Mouse (Mus musculus) gastrocnemius, adult 2 months (tissue): ENCODE data around the gene Hs3st4. TPM values are rescaled to one million over a fixed set of nuclear protein-coding genes. Genes with fewer than 3 reads are reported as not detected.
A peak's percentile ranks its signal among the peaks of the same experiment; 100 is the strongest.

Source experiments
- DNase-seq: peaks from one replicate; pipeline ENCODE4 v3.0.0; 2022
- H3K27ac ChIP-seq: fragments of 200-600 bp; 2 replicates; pipeline ENCODE4 v1.8.1; 2022; ENCODE audit warnings: mild to moderate bottlenecking
- H3K4me3 ChIP-seq: fragments of 200-600 bp; 2 replicates; pipeline ENCODE4 v1.8.1; 2022; ENCODE audit warnings: mild to moderate bottlenecking, moderate library complexity
- CTCF ChIP-seq: fragments of 200-600 bp; IDR thresholded peaks from 2 replicates; pipeline ENCODE4 v1.8.1; 2022; ENCODE audit warnings: antibody characterized with exemption, mild to moderate bottlenecking, moderate library complexity
- intact Hi-C: fragments of 180-260 bp; cut with DNase I; formaldehyde crosslinking; loops from one replicate; pipeline ENCODE4 v1.15.1; 2025
- long read RNA-seq, 2 experiments: library from polyadenylated mRNA; stranded (forward); transcript quantifications; one replicate each; pipeline ENCODE4 v2.0.0; 2021
- total RNA-seq, 2 experiments: library from RNA; stranded (reverse); gene quantifications; 2 replicates each; pipeline ENCODE4 v1.2.3; 2021

The Hs3st4 gene
- not detected for total RNA-seq
- long read RNA-seq, experiment 1: 0 reads
- long read RNA-seq, experiment 2: 0 reads

DNA sequence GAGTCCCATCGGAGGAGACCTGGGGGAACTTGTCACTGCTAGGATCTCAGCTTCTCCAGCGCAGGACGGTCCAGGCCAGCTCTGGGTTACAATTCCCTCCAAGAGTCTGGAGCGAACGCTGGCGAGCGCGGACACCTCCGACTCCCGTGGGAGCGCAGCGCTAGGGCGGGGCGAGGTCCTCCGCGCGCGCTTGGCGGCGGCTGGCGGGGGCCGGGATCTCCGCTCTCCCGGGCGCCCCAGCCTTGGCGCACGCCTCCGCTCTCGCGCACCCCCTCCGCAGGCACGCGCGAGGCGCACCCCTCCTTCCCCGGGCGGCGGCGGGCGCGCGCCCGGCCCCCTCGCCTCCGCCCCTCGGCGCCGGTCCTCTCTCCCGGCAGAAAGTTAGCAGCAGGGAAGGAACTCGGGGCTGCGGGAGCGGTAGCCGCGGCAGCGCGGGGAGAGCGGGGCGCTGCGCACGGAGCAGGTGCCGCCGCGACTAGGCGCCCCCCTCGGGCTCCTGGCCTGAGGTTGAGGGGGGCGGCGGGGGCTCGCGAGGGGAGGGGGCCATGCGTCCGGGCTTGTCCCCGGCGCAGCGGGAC is at the start of gene Hs3st4:
Hs3st4 (plus strand) TSS at position 409 of the 578 bp plus-strand sequence.
- intact Hi-C loops: no loop called here
- peak; percentile 31 for DNase-seq
- Histone ChIP-seq H3K4me3 (peak within 1 kb of the TSS; percentile 63), H3K27ac (no peak within 1 kb of the TSS)
- TF ChIP-seq CTCF: no peak

DNA sequence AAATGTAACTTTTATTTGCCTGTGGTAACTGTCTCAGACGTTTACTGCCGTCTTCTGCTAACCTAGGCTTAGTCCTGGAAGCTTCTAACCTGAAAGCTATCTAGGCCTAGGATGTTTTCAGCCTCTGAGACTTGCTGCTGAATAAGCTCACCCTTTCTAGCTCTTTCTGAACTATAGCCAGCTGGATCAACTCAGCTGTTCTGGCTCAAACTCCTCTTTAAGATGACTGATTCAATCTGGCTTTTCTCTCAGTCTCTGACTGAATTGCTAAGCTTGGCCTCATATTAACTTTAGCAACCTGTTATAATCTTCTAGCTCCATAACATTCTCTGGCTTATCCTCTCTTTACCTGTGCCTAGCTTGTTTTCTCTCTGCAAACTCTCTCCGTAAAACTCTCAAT is 35.8 kb upstream of the Hs3st4 start:
- Histone ChIP-seq H3K4me3 (no peak overlapping the region), H3K27ac (no peak overlapping the region)
- no peak for DNase-seq
- no peak for TF ChIP-seq CTCF
- intact Hi-C loops: no loop called here

DNA sequence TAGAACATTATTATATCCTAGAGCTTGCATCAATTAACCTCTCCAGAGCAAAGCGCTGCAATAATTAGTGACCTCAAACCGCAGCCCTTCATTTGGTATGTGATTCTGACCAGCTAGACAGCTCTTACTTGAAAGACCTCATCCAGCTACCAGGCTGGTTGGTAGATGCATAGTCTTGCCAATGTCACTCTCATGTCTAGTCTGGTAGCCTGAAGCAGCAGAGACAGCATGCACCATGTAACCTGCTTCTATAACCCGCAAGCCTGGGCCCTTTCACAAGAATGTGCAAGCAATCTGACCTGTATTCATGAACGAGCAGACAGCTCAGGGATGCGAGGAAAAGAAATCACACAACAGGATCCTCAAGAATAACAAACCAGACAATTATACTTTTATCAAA is 19.6 kb upstream of the Hs3st4 start:
- DNase-seq: no peak
- Histone ChIP-seq H3K4me3 (no peak overlapping the region), H3K27ac (no peak overlapping the region)
- intact Hi-C loops: no loop called here
- no peak for TF ChIP-seq CTCF

DNA sequence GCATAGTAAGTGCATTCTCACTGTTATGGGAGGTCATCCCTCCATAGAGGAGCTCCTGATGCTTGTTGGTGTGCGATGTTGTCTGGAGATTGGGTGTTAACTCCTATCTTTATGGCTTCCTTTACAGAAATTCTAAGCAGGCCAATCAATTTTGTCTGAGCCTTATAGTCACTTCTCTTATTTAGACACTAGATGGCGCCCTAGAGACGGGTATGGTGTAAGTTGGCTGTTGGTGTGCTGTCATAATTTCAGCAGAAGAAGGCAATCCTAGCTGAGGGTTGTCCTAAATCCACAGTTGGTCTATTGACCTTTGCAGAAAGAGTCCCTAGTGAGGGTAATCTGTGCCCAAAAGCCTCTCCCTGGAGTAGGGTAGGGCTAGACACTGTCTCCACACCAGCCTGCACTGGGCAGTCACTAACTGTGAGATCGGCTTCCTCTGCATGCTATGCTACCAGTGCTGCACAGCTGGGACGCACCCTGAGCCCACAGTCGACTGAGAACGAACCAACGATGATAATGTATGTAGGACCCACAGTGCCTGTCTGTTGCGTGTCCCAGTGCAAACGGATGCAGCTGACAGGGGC is 18.0 kb upstream of the Hs3st4 start:
- intact Hi-C loops: no loop called here
- peak; percentile 61 for TF ChIP-seq CTCF
- no peak for DNase-seq
- no peak overlapping the region for H3K4me3 ChIP-seq
- no peak overlapping the region for H3K27ac ChIP-seq

DNA sequence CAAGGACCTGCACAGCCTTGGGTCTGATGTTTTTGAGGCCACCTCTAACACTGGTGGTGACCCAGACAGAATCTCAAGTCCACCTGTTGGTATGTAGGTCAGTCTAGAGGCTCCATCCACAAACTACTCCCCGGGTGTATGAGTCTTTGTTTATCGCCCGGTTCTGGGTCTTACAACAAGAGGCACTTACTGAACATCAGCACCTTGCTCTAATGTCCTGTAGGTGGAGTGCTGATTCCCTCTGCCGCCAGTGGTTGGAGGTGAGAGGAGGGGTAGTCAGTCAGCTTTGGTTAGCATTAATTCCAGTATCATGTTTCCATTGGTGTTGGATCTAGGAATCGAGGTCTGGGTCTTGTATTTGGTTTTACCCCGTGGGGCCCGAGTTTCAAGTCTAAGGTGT is 17.2 kb upstream of the Hs3st4 start:
- intact Hi-C loops: no loop called here
- Histone ChIP-seq H3K4me3 (no peak overlapping the region), H3K27ac (no peak overlapping the region)
- no peak for TF ChIP-seq CTCF
- DNase-seq: no peak

DNA sequence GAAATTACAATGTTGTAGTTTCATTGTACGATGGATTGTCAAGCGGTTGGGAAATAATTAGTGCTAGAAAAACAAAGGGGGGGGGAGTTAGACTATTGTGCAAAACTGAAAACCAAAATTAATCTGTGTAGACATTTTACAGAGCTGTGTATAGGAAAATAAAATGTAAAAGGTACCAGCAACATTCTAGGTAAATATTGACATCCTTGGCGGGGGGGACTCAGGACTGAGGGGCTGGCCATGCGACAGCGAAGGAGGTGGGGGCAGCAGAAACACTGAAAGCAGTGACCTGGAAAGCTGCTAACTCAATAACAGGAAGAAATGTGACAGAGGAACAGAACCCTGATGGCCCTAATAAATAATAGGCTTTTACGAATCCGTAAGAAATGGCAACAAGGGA is 7.2 kb upstream of the Hs3st4 start:
- Histone ChIP-seq H3K4me3 (no peak overlapping the region), H3K27ac (no peak overlapping the region)
- intact Hi-C loops: no loop called here
- no peak for DNase-seq
- no peak for TF ChIP-seq CTCF

DNA sequence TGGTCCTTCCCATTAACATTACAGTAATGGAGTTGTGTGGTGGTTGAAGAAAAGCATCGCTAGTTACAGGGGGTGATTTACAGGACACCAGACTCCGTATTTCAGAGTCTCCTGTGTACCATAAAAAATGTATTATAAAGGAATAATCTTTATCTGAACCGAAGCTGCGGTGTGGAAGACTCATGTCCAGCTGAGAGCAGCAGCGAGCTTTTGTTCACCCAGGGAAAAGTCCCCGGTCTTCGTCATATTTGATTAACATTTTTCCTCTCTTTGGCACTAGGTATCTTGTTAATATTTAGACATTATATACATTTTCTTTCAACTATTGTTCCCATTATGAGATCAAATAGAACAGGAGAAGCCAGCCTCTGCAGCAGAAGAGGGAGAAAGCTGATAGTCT is 1.2 kb upstream of the Hs3st4 start:
- no peak for TF ChIP-seq CTCF
- no peak overlapping the region for H3K4me3 ChIP-seq
- no peak overlapping the region for H3K27ac ChIP-seq
- intact Hi-C loops: no loop called here
- DNase-seq: no peak

DNA sequence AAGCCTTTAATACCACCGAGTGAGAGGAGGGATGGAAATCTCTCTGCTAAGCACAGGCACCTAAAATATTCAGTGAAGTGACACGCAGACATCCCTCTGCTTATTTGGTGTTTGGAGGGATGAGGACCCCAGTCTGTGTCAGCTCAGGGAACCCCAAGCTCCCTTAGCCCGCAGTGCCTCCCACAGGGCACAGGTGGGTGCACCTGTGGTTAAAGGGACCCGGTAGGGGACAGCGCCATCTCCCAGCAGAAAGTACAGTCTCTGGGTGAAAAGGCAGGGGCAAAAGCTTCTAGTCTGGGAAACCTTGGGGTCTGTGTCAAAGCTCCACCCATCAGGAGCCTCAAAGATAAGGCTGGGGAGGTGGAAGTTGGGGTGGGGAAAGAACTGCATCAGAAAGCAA is 659 bp upstream of the Hs3st4 start:
- intact Hi-C loops: no loop called here
- no peak for TF ChIP-seq CTCF
- Histone ChIP-seq H3K27ac (no peak overlapping the region), H3K4me3 (peak overlapping the region; percentile 63)
- DNase-seq: no peak

DNA sequence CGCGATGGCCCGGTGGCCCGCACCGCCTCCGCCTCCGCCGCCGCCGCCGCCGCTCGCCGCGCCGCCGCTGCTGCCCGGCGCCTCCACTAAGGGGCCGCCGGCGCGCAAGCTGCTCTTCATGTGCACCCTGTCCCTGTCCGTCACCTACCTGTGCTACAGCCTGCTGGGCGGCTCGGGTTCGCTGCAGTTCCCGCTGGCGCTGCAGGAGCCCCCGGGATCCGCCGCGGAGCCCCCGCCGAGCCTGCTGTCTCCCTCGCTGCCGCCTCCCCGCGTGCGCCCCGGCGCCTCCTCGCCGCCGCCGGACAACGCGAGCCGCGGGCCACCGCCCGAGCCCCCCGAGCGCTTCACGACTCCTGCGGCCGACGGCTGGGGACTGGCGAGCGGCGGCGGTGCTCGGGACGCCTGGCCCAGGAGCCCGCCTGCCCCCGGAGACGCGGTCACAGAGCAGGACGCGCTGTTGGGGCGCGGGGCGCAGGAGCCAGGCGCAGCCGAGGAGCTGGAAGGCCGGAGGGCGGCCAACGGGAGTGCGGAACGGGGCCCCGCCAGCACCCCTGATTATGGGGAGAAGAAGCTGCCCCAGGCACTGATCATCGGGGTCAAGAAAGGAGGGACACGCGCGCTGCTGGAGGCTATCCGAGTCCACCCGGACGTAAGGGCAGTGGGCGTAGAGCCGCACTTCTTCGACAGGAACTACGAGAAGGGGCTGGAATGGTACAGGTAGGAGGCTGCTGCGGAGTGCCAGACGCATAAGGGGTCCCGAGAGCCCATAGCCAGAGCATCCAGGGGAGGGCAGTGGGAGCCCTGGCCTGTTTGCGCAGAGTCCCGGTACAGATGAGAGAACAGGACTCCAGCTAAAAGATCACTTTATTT is 743 bp downstream of the Hs3st4 start:
- no peak for DNase-seq
- TF ChIP-seq CTCF: no peak
- intact Hi-C loops: no loop called here
- Histone ChIP-seq H3K4me3 (peak overlapping the region; percentile 52), H3K27ac (no peak overlapping the region)

DNA sequence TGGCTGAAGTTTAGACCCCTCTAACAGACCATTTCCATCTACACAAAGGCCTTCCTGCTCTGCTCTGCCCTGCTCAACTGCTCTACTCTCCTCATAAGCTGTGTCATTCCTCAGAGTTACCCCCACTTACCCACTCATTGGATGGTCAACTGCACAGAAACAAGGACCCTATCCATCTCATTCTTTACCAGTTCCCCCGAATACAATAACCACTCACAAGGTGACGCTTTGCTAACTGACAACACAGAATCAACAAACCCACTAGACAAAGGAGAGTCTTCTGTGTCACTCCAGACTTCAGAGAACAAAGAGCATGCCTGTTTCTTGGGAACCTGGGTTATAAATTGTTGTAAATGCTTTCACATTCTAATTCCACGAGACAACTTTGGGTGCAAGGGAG is 9.5 kb downstream of the Hs3st4 start:
- no peak for DNase-seq
- no peak overlapping the region for H3K27ac ChIP-seq
- TF ChIP-seq CTCF: no peak
- H3K4me3 ChIP-seq: no peak overlapping the region
- intact Hi-C loops: no loop called here

DNA sequence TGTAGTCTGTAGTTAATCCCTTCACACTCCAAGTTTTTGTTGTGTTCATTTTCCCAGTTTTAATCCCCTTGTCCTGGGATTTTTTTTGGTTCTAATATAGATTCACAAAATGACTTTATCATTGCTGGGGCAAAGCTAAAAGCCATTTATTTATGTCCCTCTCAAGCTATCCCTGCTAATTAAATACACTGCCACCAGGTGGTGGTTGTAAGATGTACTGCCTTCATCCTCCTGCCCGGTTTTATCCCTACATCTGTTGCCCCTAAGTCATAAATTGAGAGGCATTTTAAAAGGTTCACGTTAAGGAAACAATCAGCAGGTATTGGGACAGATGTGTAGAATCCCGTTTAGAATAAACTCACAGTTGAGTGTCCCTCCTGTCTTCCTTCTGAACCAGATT is 14.6 kb downstream of the Hs3st4 start:
- TF ChIP-seq CTCF: no peak
- intact Hi-C loops: no loop called here
- no peak overlapping the region for H3K27ac ChIP-seq
- no peak for DNase-seq
- no peak overlapping the region for H3K4me3 ChIP-seq

DNA sequence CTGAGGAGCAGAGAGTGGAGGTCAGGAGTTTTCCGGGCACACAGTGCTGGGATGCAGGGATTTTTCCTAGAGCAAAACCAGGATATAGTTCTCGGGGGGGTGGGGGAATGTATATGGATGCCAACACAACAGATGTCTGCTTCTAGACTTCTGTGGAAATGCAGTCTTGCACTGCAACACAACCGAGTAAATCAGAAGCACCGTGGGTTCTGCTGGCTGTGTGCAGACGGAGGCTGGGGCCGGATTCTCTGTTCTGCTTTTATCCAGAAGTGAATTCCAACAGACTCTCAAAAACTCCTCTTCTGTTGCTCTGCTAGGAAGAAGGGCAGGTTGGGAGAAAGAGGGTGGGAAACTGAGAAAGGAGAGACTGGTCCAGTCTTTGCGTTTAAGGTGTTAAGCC is 15.9 kb downstream of the Hs3st4 start:
- H3K27ac ChIP-seq: no peak overlapping the region
- no peak for TF ChIP-seq CTCF
- intact Hi-C loops: no loop called here
- DNase-seq: no peak
- H3K4me3 ChIP-seq: no peak overlapping the region

DNA sequence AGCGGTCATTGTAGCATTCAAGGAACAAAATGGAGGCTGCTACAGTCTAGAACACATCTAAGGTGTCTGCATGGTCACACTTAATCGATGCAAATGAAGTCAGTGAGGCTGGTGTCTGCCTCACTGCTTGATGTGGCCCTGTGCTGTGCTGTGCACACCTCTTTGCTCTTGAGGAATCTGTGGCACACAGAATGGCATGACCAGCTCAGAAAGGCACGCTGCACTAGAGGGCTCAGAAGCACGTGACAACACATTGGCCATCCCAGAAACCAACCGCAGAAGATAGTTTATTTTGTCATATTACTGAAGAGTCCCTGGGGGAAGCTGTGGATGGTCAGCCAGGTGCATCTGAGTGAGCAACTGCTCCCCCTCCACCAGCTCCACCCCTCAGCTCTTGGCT is 44.2 kb downstream of the Hs3st4 start:
- H3K27ac ChIP-seq: no peak overlapping the region
- no peak for TF ChIP-seq CTCF
- DNase-seq: no peak

More for the DNA sequence above, 44.2 kb downstream of the Hs3st4 start:
- H3K4me3 ChIP-seq: no peak overlapping the region
- intact Hi-C loops: no loop called here
